Mouse (Mus musculus) small intestine, adult 2 months (tissue): ENCODE measurements around the gene Bap1. TPM values are rescaled to one million over a fixed set of nuclear protein-coding genes. Genes with fewer than 3 reads are reported as not detected.
A peak's percentile ranks its signal among the peaks of the same experiment; 100 is the strongest.

Experiments used
- H3K27ac ChIP-seq: fragments of 200-500 bp; 2 replicates; pipeline ENCODE4 v1.5.1; 2012; ENCODE audit warnings: low read depth, low read length, control low read depth, inconsistent platforms; ENCODE audit not compliant: insufficient read depth
- H3K27me3 ChIP-seq: fragments of 200-500 bp; 2 replicates; pipeline ENCODE4 v1.6.1; 2012; ENCODE audit warnings: mild to moderate bottlenecking, moderate library complexity, low read length, inconsistent platforms; ENCODE audit not compliant: control insufficient read depth, insufficient read depth
- H3K36me3 ChIP-seq: fragments of 200-500 bp; 2 replicates; pipeline ENCODE4 v1.6.1; 2012; ENCODE audit warnings: mild to moderate bottlenecking, low read length, control low read depth, inconsistent platforms; ENCODE audit not compliant: control insufficient read depth, insufficient read depth
- H3K4me1 ChIP-seq: fragments of 200-500 bp; 2 replicates; pipeline ENCODE4 v1.6.1; 2012; ENCODE audit warnings: low read length, inconsistent platforms, mixed read lengths; ENCODE audit not compliant: control insufficient read depth, insufficient read depth, insufficient read length
- H3K4me3 ChIP-seq: fragments of 200-500 bp; 2 replicates; pipeline ENCODE4 v1.5.1; 2012; ENCODE audit warnings: low read depth, mild to moderate bottlenecking, control low read depth, inconsistent platforms, low read length, moderate library complexity
- CTCF ChIP-seq: fragments of 200-500 bp; IDR thresholded peaks from 2 replicates; pipeline ENCODE4 v1.5.1; 2012; ENCODE audit warnings: low read depth, mild to moderate bottlenecking, control low read depth, inconsistent platforms, low read length, moderate library complexity, mixed read lengths; ENCODE audit not compliant: insufficient replicate concordance, insufficient read length; ENCODE audit errors: extremely low read depth
- POLR2A ChIP-seq: fragments of 200-500 bp; IDR thresholded peaks from 2 replicates; pipeline ENCODE4 v1.6.1; 2012; ENCODE audit warnings: low read depth, mild to moderate bottlenecking, control low read depth, inconsistent platforms, low read length, moderate library complexity
- WGBS: fragments of 180-500 bp; shearing (Covaris S2); methylation state at CpG from one replicate; pipeline ENCODE4 v1.1.7; 2018; 5-methylcytosine and 5-hydroxymethylcytosine counted together
- polyA plus RNA-seq: library from polyadenylated mRNA; depleted of rRNA; stranded (reverse); fragments of >200 nt; gene quantifications from 2 replicates; pipeline ENCODE4 v1.2.3, GENCODE M21; 2012

The Bap1 gene
- polyA plus RNA-seq, 1 experiment, result 30.0 TPM

- no peaks in the 10 kb centered on the region for H3K27me3 ChIP-seq
- WGBS, result 12% methylated on average over 11 of the region's 11 CpGs
- H3K4me3 ChIP-seq, result peak within 1 kb of the TSS; percentile 17
- H3K36me3 ChIP-seq, result no peaks in the 10 kb centered on the region
- H3K27ac ChIP-seq, result no peak within 1 kb of the TSS
- no peak for TF ChIP-seq POLR2A
- TF ChIP-seq CTCF, result peak; percentile 38; the same call in 1 of the 2 replicates
- H3K4me1 ChIP-seq, result peaks cover 5% of the 10 kb centered on the region
These were observed 33.6 kb upstream of the Bap1 start, which contains the start of gene Sema3g for GRCm38 (mm10) chr14:31217666-31218065. Sema3g (plus strand) TSS chr14:31217860.

GRCm38 (mm10) chr14:31226978-31227377 is 24.3 kb upstream of the Bap1 start:
- H3K27ac ChIP-seq, result no peak overlapping the region
- TF ChIP-seq POLR2A (no peak), CTCF (no peak)
- 69% methylated on average over 4 of the region's 4 CpGs for WGBS

GRCm38 (mm10) chr14:31228234-31228633 is 23.0 kb upstream of the Bap1 start:
- Histone ChIP-seq H3K36me3 (no peaks in the 10 kb centered on the region), H3K27me3 (peaks cover 2% of the 10 kb centered on the region; the same call in 1 of the 2 replicates), H3K4me1 (no peaks in the 10 kb centered on the region; the same call in none of the 2 replicates), H3K4me3 (no peak overlapping the region), H3K27ac (no peak overlapping the region)
- 60% methylated on average over 6 of the region's 6 CpGs for WGBS
- TF ChIP-seq POLR2A, result no peak; the same call in 1 of the 2 replicates
- no peak for TF ChIP-seq CTCF

More at GRCm38 (mm10) chr14:31226978-31227377, 24.3 kb upstream of the Bap1 start:
- H3K27me3 ChIP-seq, result peaks cover 2% of the 10 kb centered on the region; the same call in 1 of the 2 replicates
- H3K36me3 ChIP-seq, result no peaks in the 10 kb centered on the region
- H3K4me3 ChIP-seq, result no peak overlapping the region
- no peaks in the 10 kb centered on the region; the same call in 1 of the 2 replicates for H3K4me1 ChIP-seq

- Histone ChIP-seq H3K36me3 (no peaks in the 10 kb centered on the region), H3K27me3 (peaks cover 2% of the 10 kb centered on the region; the same call in 1 of the 2 replicates), H3K4me3 (no peak overlapping the region), H3K4me1 (no peaks in the 10 kb centered on the region; the same call in none of the 2 replicates), H3K27ac (no peak overlapping the region)
- 59% methylated on average over 8 of the region's 8 CpGs for WGBS
- TF ChIP-seq CTCF (no peak), POLR2A (no peak)
These were observed 20.8 kb upstream of the Bap1 start for GRCm38 (mm10) chr14:31230442-31230841.

- H3K36me3 ChIP-seq, result no peaks in the 10 kb centered on the region
- H3K4me1 ChIP-seq, result no peaks in the 10 kb centered on the region; the same call in none of the 2 replicates
- WGBS, result 75% methylated on average over 13 of the region's 13 CpGs
- no peak overlapping the region; the same call in 1 of the 2 replicates for H3K27ac ChIP-seq
- H3K27me3 ChIP-seq, result peaks cover 2% of the 10 kb centered on the region; the same call in 1 of the 2 replicates
- TF ChIP-seq POLR2A, result no peak
- TF ChIP-seq CTCF, result no peak
- H3K4me3 ChIP-seq, result no peak overlapping the region
These were observed 18.7 kb upstream of the Bap1 start for GRCm38 (mm10) chr14:31232404-31233069.

GRCm38 (mm10) chr14:31233070-31233995 is 17.9 kb upstream of the Bap1 start:
- TF ChIP-seq CTCF (no peak), POLR2A (no peak)
- Histone ChIP-seq H3K4me3 (no peak overlapping the region), H3K27me3 (peaks cover 2% of the 10 kb centered on the region; the same call in 1 of the 2 replicates), H3K4me1 (no peaks in the 10 kb centered on the region; the same call in none of the 2 replicates), H3K36me3 (no peaks in the 10 kb centered on the region), H3K27ac (peak overlapping the region; percentile 25; the same call in 1 of the 2 replicates)
- WGBS, result 71% methylated on average over 14 of the region's 14 CpGs
